Mouse (Mus musculus): ENCODE results near the gene Icosl. TPM values are rescaled to one million over a fixed set of nuclear protein-coding genes. Genes with fewer than 3 reads are reported as not detected.

Gene Icosl
- 0.64 and 0.80 TPM in 2 replicates for total RNA-seq (2012; rRNA removed)
- total RNA-seq (2014; rRNA removed) = 1.2 and 1.5 TPM in 2 replicates
- 1.2 and 1.3 TPM in 2 replicates for polyA plus RNA-seq (2012; ENCODE audit: insufficient read length, low read depth)

GRCm38 (mm10) chr10:78069101-78070011, at the start of gene Icosl:
Icosl (plus strand) TSS chr10:78069302.
- H3K9ac ChIP-seq (ENCODE audit: insufficient read depth, low read depth) = no peak within 1 kb of the TSS
- H3K79me2 ChIP-seq (replicated peaks; ENCODE audit: control insufficient read depth, extremely low read depth, insufficient read depth, poor library complexity, severe bottlenecking) = no peaks in the 10 kb centered on the region
- H3K4me2 ChIP-seq (ENCODE audit: insufficient read depth, low read depth, poor library complexity, severe bottlenecking) = peak within 1 kb of the TSS; percentile 91
- H3K4me1 ChIP-seq (ENCODE audit: control insufficient read depth in 1 of 2, insufficient read depth in 2 of 2) = peaks cover 14 to 25% of the 10 kb centered on the region in 2 experiments
- in situ Hi-C loops (cut with MboI; ENCODE audit: low pct_ligation_motif_present, low pct_unique_long_range_greater_than_20kb, low sequenced_read_pairs) (no loop called here), dilution Hi-C loops (cut with MboI; ENCODE audit: extremely low pct_ligation_motif_present, extremely low pct_unique_long_range_greater_than_20kb, low sequenced_read_pairs) (no loop called here)
- peaks cover 49% of the 10 kb centered on the region for H3K27me3 ChIP-seq (replicated peaks)
- H3K27ac ChIP-seq (ENCODE audit: insufficient read depth, low read depth) = no peak within 1 kb of the TSS
- peaks cover 0 to 28% of the 10 kb centered on the region in 2 experiments for H3K36me3 ChIP-seq (replicated peaks in 1 of 2; ENCODE audit: control insufficient read depth in 1 of 2, insufficient read depth in 1 of 2, low read length in 1 of 2)
- no peaks in the 10 kb centered on the region for H3K9me3 ChIP-seq (replicated peaks; ENCODE audit: low read length)
- no peak for DNase-seq (ENCODE audit: extremely low read depth)
- H3K4me3 ChIP-seq (replicated peaks in 1 of 3; ENCODE audit: low read depth in 2 of 3, low read length in 2 of 3, poor library complexity in 1 of 3) = peak within 1 kb of the TSS; percentile 46 to 71 (median 62)
- TF ChIP-seq TBP (conservative IDR thresholded peaks at IDR 0.05; ENCODE audit: low read depth, low read length) (no peak), ETS1 (conservative IDR thresholded peaks at IDR 0.05; ENCODE audit: low read depth, low read length) (no peak), RAD21 (IDR thresholded peaks at IDR 0.05; ENCODE audit: low read depth, low read length) (peak; percentile 73), ZKSCAN1 (IDR thresholded peaks at IDR 0.05; ENCODE audit: borderline replicate concordance, low read depth, low read length) (no peak), MYC (IDR thresholded peaks at IDR 0.05; ENCODE audit: low read depth, low read length) (0 out of 2 replicates have a peak, but pooled peaks have one; percentile 33), CTCF (conservative IDR thresholded peaks at IDR 0.05 in 1 of 2, IDR thresholded peaks at IDR 0.05 in 1 of 2; ENCODE audit: low read depth in 2 of 2, low read length in 2 of 2) (peak in 1 of 2 experiments; percentile 80; a peak in 2 of 4 replicates), MXI1 (IDR thresholded peaks at IDR 0.05; ENCODE audit: low read depth, low read length) (peak; percentile 55), PAX5 (IDR thresholded peaks at IDR 0.05; ENCODE audit: low read length) (no peak), ZC3H11A (IDR thresholded peaks at IDR 0.05; ENCODE audit: low read depth, low read length) (peak; percentile 60), MEF2A (IDR thresholded peaks at IDR 0.05; ENCODE audit: borderline replicate concordance, low read depth, low read length) (0 out of 2 replicates have a peak, but pooled peaks have one; percentile 20), POLR2AphosphoS2 (IDR thresholded peaks at IDR 0.05; ENCODE audit: low read depth, low read length) (no peak), HCFC1 (IDR thresholded peaks at IDR 0.05; ENCODE audit: low read depth, low read length) (no peak), SMC3 (IDR thresholded peaks at IDR 0.05; ENCODE audit: low read depth, low read length) (peak; percentile 93), MAZ (IDR thresholded peaks at IDR 0.05; ENCODE audit: low read depth, low read length) (no peak), USF2 (conservative IDR thresholded peaks at IDR 0.05; ENCODE audit: low read depth, low read length) (no peak), JUND (conservative IDR thresholded peaks at IDR 0.05; ENCODE audit: low read depth, low read length) (no peak), CHD1 (IDR thresholded peaks at IDR 0.05; ENCODE audit: low read depth, low read length) (0 out of 2 replicates have a peak, but pooled peaks have one; percentile 47), JUN (IDR thresholded peaks at IDR 0.05; ENCODE audit: insufficient read depth, low read depth, low read length) (no peak), ELF1 (IDR thresholded peaks at IDR 0.05; ENCODE audit: low read depth, low read length) (peak; percentile 66), RCOR1 (conservative IDR thresholded peaks at IDR 0.05; ENCODE audit: low read depth, low read length) (no peak; the same call in 1 of the 2 replicates), ZNF384 (IDR thresholded peaks at IDR 0.05; ENCODE audit: low read depth, low read length) (no peak), POLR2A (IDR thresholded peaks at IDR 0.05; ENCODE audit: low read depth, low read length) (peak; percentile 54; the same call in 1 of the 2 replicates), TCF12 (IDR thresholded peaks at IDR 0.05; ENCODE audit: low read depth, low read length) (peak; percentile 77), CHD2 (IDR thresholded peaks at IDR 0.05; ENCODE audit: low read length) (0 out of 2 replicates have a peak, but pooled peaks have one; percentile 42), MAX (IDR thresholded peaks at IDR 0.05; ENCODE audit: low read length) (peak; percentile 58; the same call in 1 of the 2 replicates), EP300 (IDR thresholded peaks at IDR 0.05; ENCODE audit: low read length) (no peak), SIN3A (IDR thresholded peaks at IDR 0.05; ENCODE audit: low read length) (peak; percentile 53; the same call in 1 of the 2 replicates), IRF4 (IDR thresholded peaks at IDR 0.05; ENCODE audit: low read depth, low read length) (peak; percentile 49; the same call in 1 of the 2 replicates), UBTF (IDR thresholded peaks at IDR 0.05; ENCODE audit: low read depth, low read length) (0 out of 2 replicates have a peak, but pooled peaks have one; percentile 52), BHLHE40 (IDR thresholded peaks at IDR 0.05; ENCODE audit: low read depth, low read length) (peak; percentile 31; the same call in 1 of the 2 replicates), E2F4 (IDR thresholded peaks at IDR 0.05; ENCODE audit: insufficient replicate concordance, low read depth, low read length) (no peak), MAFK (IDR thresholded peaks at IDR 0.05; ENCODE audit: insufficient replicate concordance, low read length) (no peak), NRF1 (IDR thresholded peaks at IDR 0.05; ENCODE audit: low read depth, low read length) (peak; percentile 45), KAT2A (IDR thresholded peaks at IDR 0.05; ENCODE audit: insufficient replicate concordance, low read length) (no peak), USF1 (IDR thresholded peaks at IDR 0.05; ENCODE audit: low read depth, low read length) (no peak), NELFE (IDR thresholded peaks at IDR 0.05; ENCODE audit: low read depth, low read length) (no peak), ZMIZ1 (IDR thresholded peaks at IDR 0.05; ENCODE audit: low read depth, low read length) (0 out of 2 replicates have a peak, but pooled peaks have one; percentile 27)

Measured in CH12.LX (cell line).